Mouse (Mus musculus) liver, embryonic 14.5 days (tissue): Measurements from ENCODE around the gene 4930544D05Rik. TPM values are rescaled to one million over a fixed set of nuclear protein-coding genes. Genes with fewer than 3 reads are reported as not detected.
A peak's percentile ranks its signal among the peaks of the same experiment; 100 is the strongest.

Experiments
- ATAC-seq: fragments of 200-750 bp; cut with Nextera tagmentation; 2 replicates; pipeline ENCODE4 v1.8.0; 2017; ENCODE audit warnings: moderate number of reproducible peaks, mild to moderate bottlenecking, moderate library complexity; ENCODE audit not compliant: insufficient read depth
- DNase-seq, 3 experiments: peaks; one replicate each; pipeline ENCODE4 v3.0.0-alpha.2; 2012 to 2013; ENCODE audit warnings: low read depth in 3 of 3, low spot score in 3 of 3
- H3K27ac ChIP-seq: fragments of 300-500 bp; sonication (generic); 2 replicates; pipeline ENCODE4 v1.5.1; 2014; ENCODE audit warnings: moderate library complexity, mild to moderate bottlenecking, control low read depth, inconsistent platforms
- H3K27me3 ChIP-seq: fragments of 300-500 bp; sonication (generic); 2 replicates; pipeline ENCODE4 v1.6.1; 2014; ENCODE audit warnings: mild to moderate bottlenecking, low read length, moderate library complexity; ENCODE audit not compliant: control insufficient read depth, insufficient read depth
- H3K36me3 ChIP-seq: fragments of 300-500 bp; sonication (generic); replicated peaks from 2 replicates; pipeline ENCODE4 v1.6.1; 2014; ENCODE audit warnings: low read depth; ENCODE audit not compliant: control insufficient read depth, insufficient read depth
- H3K4me1 ChIP-seq, 2 experiments: fragments of 200-500 bp in 1 of 2; fragments of 300-500 bp in 1 of 2; sonication (generic) in 1 of 2; replicated peaks; 2 replicates each; pipeline ENCODE4 v1.6.1; 2012 to 2014; ENCODE audit warnings: antibody characterized with exemption in 1 of 2, inconsistent platforms in 1 of 2, low read length in 1 of 2; ENCODE audit not compliant: control insufficient read depth in 2 of 2, insufficient read depth in 2 of 2
- H3K4me2 ChIP-seq: fragments of 300-500 bp; sonication (generic); 2 replicates; pipeline ENCODE4 v1.6.1; 2014; ENCODE audit warnings: low read depth, mild to moderate bottlenecking, control low read depth, moderate library complexity
- H3K4me3 ChIP-seq, 2 experiments: fragments of 200-500 bp in 1 of 2; fragments of 300-500 bp in 1 of 2; sonication (generic) in 1 of 2; 2 replicates each; pipeline ENCODE4 v1.5.1; 2012 to 2014; ENCODE audit warnings: low read depth in 2 of 2, low read length in 2 of 2, mild to moderate bottlenecking in 2 of 2, control low read depth in 1 of 2, inconsistent platforms in 1 of 2, moderate library complexity in 1 of 2; ENCODE audit not compliant: insufficient read depth in 1 of 2
- H3K9ac ChIP-seq: fragments of 300-500 bp; sonication (generic); replicated peaks from 2 replicates; pipeline ENCODE4 v1.6.1; 2014; ENCODE audit warnings: mild to moderate bottlenecking, control low read depth, moderate library complexity
- H3K9me3 ChIP-seq: fragments of 300-500 bp; sonication (generic); 2 replicates; pipeline ENCODE4 v1.6.1; 2016; ENCODE audit warnings: low read length, mixed read lengths; ENCODE audit not compliant: control insufficient read depth
- CTCF ChIP-seq: IDR thresholded peaks from 2 replicates; pipeline ENCODE4 v1.5.1; 2016; ENCODE audit warnings: antibody characterized with exemption, low read depth, control low read depth
- EP300 ChIP-seq: IDR thresholded peaks from 2 replicates; pipeline ENCODE4 v1.6.1; 2016; ENCODE audit warnings: antibody characterized with exemption, low read depth
- WGBS: fragments of 180-500 bp; shearing (Covaris S2); extraction: QIAGEN DNeasy Blood & Tissue Kit; methylation state at CpG from one replicate; pipeline ENCODE4 v1.1.7; 2014; ENCODE audit not compliant: insufficient replicate concordance; 5-methylcytosine and 5-hydroxymethylcytosine counted together
- polyA plus RNA-seq, 2 experiments: library from polyadenylated mRNA; depleted of rRNA in 1 of 2; stranded (reverse) in 1 of 2; unstranded in 1 of 2; fragments of >200 nt; fragmentation: Nextera tagmentation in 1 of 2; extraction: Ambion mirVana in 1 of 2; gene quantifications; 2 replicates each; pipeline versions ENCODE4 v1.2.1 to v1.2.3; 2012 to 2014

Gene 4930544D05Rik
- polyA plus RNA-seq, 2 experiments = not detected

GRCm38 (mm10) chr11:70644564-70645103, 29.0 kb downstream of the 4930544D05Rik start:
- 83% methylated on average over 8 of the region's 8 CpGs for WGBS

GRCm38 (mm10) chr11:70645461-70646258, 30.0 kb downstream of the 4930544D05Rik start:
- Histone ChIP-seq H3K27ac (peak overlapping the region; percentile 53), H3K4me3 (peak overlapping the region; percentile 61 to 93), H3K4me2 (peak overlapping the region; percentile 97), H3K4me1 (peaks cover 25 to 36% of the 10 kb centered on the region in 2 experiments), H3K27me3 (no peaks in the 10 kb centered on the region), H3K36me3 (peaks cover 26% of the 10 kb centered on the region), H3K9me3 (no peaks in the 10 kb centered on the region), H3K9ac (peak overlapping the region; percentile 79)
- ATAC-seq (no peak), DNase-seq (no peak)
- no peak for TF ChIP-seq EP300
- no peak for TF ChIP-seq CTCF
- WGBS = 80% methylated on average over 12 of the region's 12 CpGs

More at GRCm38 (mm10) chr11:70644564-70645103, 29.0 kb downstream of the 4930544D05Rik start:
- DNase-seq (no peak), ATAC-seq (no peak)
- Histone ChIP-seq H3K9ac (no peak overlapping the region), H3K36me3 (peaks cover 16% of the 10 kb centered on the region), H3K27me3 (no peaks in the 10 kb centered on the region), H3K4me3 (no peak overlapping the region), H3K27ac (no peak overlapping the region), H3K4me2 (no peak overlapping the region), H3K4me1 (peaks cover 24 to 35% of the 10 kb centered on the region in 2 experiments), H3K9me3 (no peaks in the 10 kb centered on the region)
- TF ChIP-seq EP300 (no peak), CTCF (no peak)

GRCm38 (mm10) chr11:70646259-70646555, 30.6 kb downstream of the 4930544D05Rik start:
- DNase-seq = no peak
- Histone ChIP-seq H3K4me1 (peaks cover 30 to 41% of the 10 kb centered on the region in 2 experiments), H3K9ac (peak overlapping the region; percentile 79), H3K36me3 (peaks cover 31% of the 10 kb centered on the region), H3K27ac (peak overlapping the region; percentile 53), H3K4me3 (peak overlapping the region; percentile 61 to 93), H3K27me3 (no peaks in the 10 kb centered on the region), H3K4me2 (peak overlapping the region; percentile 97), H3K9me3 (no peaks in the 10 kb centered on the region)
- no peak for ATAC-seq
- TF ChIP-seq EP300 (no peak), CTCF (no peak)
- WGBS = 17% methylated on average over 3 of the region's 3 CpGs

GRCm38 (mm10) chr11:70646691-70647650, 31.3 kb downstream of the 4930544D05Rik start, which contains the start of the genes Rnf167 and Slc25a11:
Rnf167 (plus strand) TSS chr11:70647235.
Slc25a11 (minus strand) TSS chr11:70647479.
- Histone ChIP-seq H3K27ac (peak within 1 kb of the TSS; percentile 95), H3K27me3 (no peaks in the 10 kb centered on the region), H3K4me1 (peaks cover 38 to 48% of the 10 kb centered on the region in 2 experiments), H3K4me3 (peak within 1 kb of the TSS; percentile 82 to 93), H3K4me2 (peak within 1 kb of the TSS; percentile 97), H3K9ac (peak within 1 kb of the TSS; percentile 99), H3K9me3 (no peaks in the 10 kb centered on the region), H3K36me3 (peaks cover 39% of the 10 kb centered on the region)
- TF ChIP-seq EP300 (peak; percentile 77), CTCF (peak; percentile 46)
- ATAC-seq = peak; percentile 83
- WGBS = under 1% methylated on average over 63 of the region's 63 CpGs
- peak; percentile 98 to 99 (median 98) for DNase-seq
